Mouse (Mus musculus) granulocyte monocyte progenitor cell, adult 5-6 weeks (primary cell): ENCODE results near the gene Eif4g3. TPM values are rescaled to one million over a fixed set of nuclear protein-coding genes. Genes with fewer than 3 reads are reported as not detected.
A peak's percentile ranks its signal among the peaks of the same experiment; 100 is the strongest.

ENCODE experiments used
- ATAC-seq: replicated peaks from 2 replicates; pipeline ENCODE4 v1.8.0; 2016; ENCODE audit warnings: mild to moderate bottlenecking, moderate TSS enrichment, inconsistent platforms; ENCODE audit not compliant: poor library complexity, severe bottlenecking
- total RNA-seq, 2 experiments: library from RNA; stranded (forward) in 1 of 2; stranded (reverse) in 1 of 2; fragments of 200-712, 200-1000 nt in 1 of 2; fragments of >200 nt in 1 of 2; fragmentation: Nextera tagmentation in 1 of 2; gene quantifications; 2 replicates each; pipeline ENCODE4 v1.2.3; 2014 to 2017

The Eif4g3 gene
- total RNA-seq, 2 experiments from 2014 or later: 29.3 to 72.3 TPM

DNA sequence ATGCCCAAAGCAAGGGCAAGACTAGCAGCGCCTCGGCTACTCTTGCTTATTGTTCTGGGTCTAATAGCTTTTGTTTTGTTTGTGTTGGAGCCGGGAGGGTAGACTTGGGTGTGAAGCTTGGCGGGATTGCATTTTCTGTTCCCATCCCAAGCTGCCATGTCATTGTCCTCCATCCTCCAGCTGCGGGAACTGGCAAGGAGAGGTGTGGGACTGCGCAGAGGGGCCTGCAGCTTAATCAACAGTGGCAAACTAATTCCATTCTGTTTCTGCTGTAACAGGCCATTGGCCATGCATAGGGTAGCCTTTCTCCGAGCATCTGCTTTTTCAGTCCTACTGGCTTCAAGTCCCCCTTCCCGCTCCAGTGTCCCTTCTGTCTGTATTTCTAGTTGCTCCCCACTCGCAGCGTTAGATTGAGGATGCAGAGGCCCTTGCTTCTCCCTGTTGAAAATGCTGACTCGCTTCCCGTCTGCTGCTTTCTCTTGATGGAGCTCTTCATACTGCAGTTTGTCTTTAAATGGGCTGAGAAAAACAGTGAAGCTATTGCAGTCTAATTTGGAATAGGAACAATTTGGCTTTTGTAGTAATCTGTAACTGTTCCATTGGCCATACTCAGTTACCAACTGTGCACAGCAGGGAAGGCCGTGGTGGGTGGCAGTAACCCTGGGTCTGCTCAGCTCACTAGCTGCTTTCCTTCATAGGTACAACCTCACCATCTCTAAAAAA, 92.2 kb downstream of the Eif4g3 start:
- ATAC-seq: no peak

DNA sequence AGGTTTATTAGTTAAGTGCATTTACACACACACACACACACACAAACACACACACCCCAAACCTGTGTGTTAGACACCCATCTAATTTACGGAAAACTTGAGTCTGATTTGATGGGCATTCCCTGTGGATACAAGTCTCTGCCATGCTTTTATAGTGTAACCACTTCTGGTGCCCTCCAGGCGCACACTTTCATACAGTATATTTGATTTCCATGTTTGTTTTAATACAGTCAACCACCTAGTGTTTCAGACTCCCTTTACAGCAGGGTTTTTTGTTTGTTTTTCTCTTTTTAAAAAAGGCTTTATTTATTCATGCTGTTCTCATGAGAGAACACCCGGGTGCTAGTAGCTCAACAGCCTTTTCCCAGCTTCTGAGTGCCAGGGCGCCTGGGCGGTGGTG, 94.1 kb downstream of the Eif4g3 start:
- no peak for ATAC-seq

DNA sequence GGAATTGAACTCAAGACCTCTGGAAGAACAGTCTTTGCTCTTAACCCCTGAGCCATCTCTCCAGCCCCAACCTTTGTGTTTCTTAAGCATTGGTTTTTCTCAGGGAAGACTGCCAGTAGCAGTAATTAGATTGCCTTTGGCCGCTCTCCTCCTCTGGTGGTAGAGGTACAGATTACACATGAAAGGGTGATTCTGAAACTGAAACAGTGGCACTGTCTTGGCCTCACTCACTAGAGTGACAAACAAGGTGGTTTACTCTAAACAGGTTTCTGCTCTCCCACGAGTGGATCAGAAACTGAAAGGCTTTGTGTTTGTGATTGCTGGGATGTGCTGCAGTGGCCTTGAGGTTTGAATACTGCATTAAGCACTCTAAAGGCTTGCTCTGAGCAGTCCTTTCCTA, 96.7 kb downstream of the Eif4g3 start:
- ATAC-seq: no peak

GRCm38 (mm10) chr4:138091562-138092194, 98.9 kb downstream of the Eif4g3 start:
- ATAC-seq: 0 out of 2 replicates have a peak, but pooled peaks have one; percentile 9

DNA sequence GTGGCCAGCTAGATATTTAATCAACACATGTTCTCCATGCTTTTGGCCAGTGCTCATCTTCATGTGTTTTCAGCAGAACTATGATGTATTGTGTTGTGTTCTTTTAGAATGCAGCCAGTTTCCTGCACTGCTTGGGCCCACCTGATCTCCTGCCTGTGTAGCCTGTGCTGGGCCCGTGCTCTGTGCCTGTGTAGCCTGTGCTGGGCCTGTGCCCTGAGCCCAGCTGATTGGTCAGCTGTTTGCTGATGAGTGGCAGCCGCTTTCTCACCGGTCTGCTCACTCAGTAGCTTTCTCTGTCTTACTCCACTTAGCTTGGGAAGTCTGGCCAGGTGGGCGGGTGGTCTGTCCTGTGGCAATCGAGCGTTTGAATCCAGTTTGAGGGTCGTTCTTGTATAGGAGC, 107.6 kb downstream of the Eif4g3 start:
- ATAC-seq: no peak

DNA sequence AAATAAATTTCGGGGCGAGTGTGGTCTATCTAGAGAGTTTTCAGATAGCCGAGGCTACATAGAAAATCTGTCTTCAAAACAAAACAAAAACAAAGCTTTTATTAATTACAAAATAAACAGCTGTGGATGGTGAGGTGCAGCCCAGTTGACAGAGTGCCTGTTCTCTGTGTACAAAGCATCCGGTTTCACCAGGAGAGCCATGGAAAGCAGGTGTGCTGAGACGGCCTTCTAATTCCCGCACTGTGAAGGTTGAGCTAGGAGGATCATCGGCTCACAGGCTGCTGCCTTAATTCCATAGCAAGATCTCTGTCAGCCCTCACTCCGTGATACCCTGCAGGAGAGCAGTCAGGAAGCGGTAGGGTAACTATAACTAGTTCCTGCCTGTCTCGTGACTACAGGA, 109.0 kb downstream of the Eif4g3 start:
- no peak for ATAC-seq

GRCm38 (mm10) chr4:138102413-138102812, 109.6 kb downstream of the Eif4g3 start:
- ATAC-seq: no peak

DNA sequence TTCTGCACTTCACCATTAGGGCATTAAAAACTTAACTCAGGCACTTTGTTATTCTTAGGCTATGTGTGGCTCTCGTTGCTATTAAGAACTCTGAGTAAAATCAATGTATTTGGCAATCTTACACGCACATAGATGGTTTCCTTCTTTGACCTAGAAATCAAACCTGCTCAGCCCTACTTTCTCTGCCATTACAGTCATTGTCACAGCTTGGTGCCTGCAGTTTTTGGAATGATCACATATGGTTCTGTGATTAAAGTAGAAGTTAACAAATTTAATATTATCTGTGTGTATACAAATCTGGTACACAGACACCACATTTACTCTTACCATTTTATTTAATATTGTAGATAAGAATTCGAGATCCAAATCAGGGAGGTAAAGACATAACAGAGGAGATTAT, 112.1 kb downstream of the Eif4g3 start:
- no peak for ATAC-seq

- peak; percentile 62 for ATAC-seq
These were observed 114.9 kb downstream of the Eif4g3 start for GRCm38 (mm10) chr4:138107441-138108409.

DNA sequence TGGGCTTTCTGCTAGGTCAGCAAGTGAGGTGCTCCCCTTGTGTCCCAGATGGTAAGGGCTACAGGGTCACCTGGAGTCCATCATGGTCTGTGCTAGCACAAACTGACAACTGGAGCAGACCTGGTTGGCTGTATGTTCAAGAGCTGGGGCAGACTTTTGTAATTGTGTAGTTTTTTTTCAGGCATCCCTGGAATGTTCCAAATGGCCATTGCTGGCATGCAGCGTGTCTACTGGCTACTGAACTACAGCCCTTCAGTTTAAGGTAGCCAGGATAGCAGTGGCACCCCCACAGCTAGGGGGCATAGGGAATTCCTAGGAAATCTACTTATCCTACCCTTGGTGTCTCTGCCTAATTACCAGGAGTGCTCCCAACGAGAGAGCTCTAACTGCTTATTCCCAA, 115.7 kb downstream of the Eif4g3 start:
- ATAC-seq: no peak

GRCm38 (mm10) chr4:138109332-138109731, 116.5 kb downstream of the Eif4g3 start:
- ATAC-seq: no peak

GRCm38 (mm10) chr4:138111858-138112257, 119.0 kb downstream of the Eif4g3 start:
- no peak for ATAC-seq

- no peak for ATAC-seq
These were observed 126.9 kb downstream of the Eif4g3 start for GRCm38 (mm10) chr4:138119740-138120139.

DNA sequence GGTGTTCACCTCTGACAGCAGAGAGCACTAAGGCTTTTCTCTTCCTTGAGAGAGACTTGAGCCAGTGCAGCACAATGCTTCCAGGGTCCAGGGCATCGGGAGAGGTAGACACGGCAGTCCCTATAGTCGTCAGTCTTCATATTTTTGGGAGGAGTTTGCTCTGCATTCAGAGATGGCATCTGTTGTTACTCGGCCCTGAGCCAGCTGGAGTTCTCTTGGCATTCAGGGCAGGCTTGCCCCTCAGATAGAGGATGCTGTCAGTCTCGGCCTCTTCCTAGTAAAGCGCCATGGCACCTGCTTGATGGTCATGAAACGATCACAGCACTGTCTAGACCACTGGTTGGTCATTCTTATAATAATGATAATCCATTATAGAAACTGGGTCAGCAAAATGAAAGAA, 131.2 kb downstream of the Eif4g3 start:
- ATAC-seq: no peak

DNA sequence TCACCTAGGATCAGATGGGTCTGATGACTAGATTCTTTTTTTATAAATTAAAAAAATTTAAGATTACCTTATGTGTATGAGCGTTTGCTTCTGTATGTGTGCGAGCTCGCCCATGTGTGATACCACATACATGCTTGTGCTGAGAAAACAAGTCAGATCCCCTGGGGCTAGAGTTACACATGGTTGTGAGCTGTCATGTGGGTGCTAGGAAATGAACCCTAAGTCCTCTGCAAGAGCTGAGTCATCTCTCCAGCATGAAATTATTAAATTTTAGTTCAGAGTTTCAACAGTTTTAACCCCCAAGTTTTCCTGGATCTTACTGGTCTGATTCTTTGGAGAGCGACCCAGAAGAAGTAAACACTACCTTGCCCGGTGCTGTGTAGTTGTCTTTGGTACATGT, 134.5 kb downstream of the Eif4g3 start:
- ATAC-seq: no peak

DNA sequence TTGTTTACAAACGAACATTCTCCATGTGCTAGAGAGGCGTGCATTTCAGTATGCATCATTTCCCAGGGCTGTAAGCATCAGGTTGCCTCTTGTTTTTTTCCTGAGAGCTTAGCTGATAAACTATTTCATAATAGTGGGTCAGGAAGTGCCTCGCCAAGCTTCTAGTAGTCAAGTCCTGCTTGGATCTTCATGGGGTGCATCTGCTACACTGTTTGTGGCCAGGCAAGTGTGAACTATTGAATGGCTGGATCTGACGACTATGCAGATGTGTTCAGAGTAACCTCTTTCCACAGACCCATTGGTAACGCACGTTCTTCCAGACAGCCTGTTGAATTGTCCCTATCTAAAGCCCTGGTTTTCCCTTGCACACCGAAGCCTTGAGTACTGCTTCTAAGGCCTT, 135.0 kb downstream of the Eif4g3 start:
- ATAC-seq: no peak

- no peak for ATAC-seq
These were observed 137.3 kb downstream of the Eif4g3 start for GRCm38 (mm10) chr4:138130149-138130548.

GRCm38 (mm10) chr4:138131226-138131625, 138.4 kb downstream of the Eif4g3 start:
- no peak for ATAC-seq

DNA sequence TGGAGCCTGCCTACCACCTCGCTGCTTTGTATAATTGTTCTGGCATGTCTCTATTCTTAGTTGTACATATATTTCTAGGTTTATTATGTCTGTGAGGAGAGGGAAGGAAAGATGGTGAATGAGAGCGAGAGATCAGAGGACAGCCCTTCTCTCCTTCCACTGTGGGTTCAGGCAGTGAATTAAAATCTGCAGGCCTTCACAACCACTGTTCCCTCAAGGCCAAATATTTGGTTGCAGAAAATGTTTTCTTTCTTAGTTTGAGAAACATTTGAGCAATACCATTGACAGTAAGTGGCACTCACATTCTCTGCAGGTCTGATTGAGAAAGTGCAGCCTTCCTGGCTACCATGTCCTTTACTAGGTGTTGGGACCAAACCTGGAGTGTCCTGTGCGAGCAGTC, 138.9 kb downstream of the Eif4g3 start:
- ATAC-seq: no peak

DNA sequence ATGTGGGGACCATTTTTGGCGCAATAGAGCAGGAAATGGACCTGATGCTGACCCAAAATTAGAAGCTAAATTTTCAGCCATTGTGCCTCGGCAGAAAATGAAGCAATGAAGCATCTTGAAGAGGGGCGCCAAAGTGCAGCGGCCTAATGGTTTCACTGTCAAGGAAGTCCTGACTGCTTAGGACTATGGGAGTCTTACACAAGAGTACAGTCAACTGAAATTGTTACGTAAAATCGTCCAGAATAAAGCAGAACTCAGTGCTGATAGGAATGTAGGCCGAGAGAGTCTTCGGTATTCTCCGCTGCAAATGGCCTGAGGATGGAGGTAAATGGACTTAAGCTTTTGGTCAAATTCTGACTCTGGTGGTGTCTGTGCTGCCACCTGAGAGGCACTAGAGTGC, 140.5 kb downstream of the Eif4g3 start:
- peak; percentile 92 for ATAC-seq

- no peak for ATAC-seq
These were observed 144.5 kb downstream of the Eif4g3 start for GRCm38 (mm10) chr4:138137336-138137735.
